Mouse (Mus musculus): ENCODE data around the gene Slc25a23. TPM values are rescaled to one million over a fixed set of nuclear protein-coding genes. Genes with fewer than 3 reads are reported as not detected.
A peak's percentile ranks its signal among the peaks of the same experiment; 100 is the strongest.

Slc25a23 gene
- polyA plus RNA-seq, 1 experiment = 51.8 TPM

GRCm38 (mm10) chr17:57007137-57007905 lies 52.3 kb downstream of the Slc25a23 start:
- Histone ChIP-seq H3K4me3 (replicated peaks; ENCODE audit: extremely low read depth, low read depth, low read length) (no peak overlapping the region), H3K4me1 (ENCODE audit: control insufficient read depth, insufficient read depth, low read length) (no peaks in the 10 kb centered on the region)
- 93% methylated on average over 13 of the region's 13 CpGs for WGBS
- DNase-seq = no peak
- TF ChIP-seq POLR2A (IDR thresholded peaks at IDR 0.05; ENCODE audit: borderline replicate concordance, extremely low read depth, low read depth, low read length) (no peak), CTCF (IDR thresholded peaks at IDR 0.05; ENCODE audit: insufficient read depth, low read length) (no peak)

- 89% methylated on average over 7 of the region's 7 CpGs for WGBS
- no peak overlapping the region for H3K4me3 ChIP-seq (replicated peaks; ENCODE audit: extremely low read depth, low read depth, low read length)
- no peak for TF ChIP-seq POLR2A (IDR thresholded peaks at IDR 0.05; ENCODE audit: borderline replicate concordance, extremely low read depth, low read depth, low read length)
- TF ChIP-seq CTCF (IDR thresholded peaks at IDR 0.05; ENCODE audit: insufficient read depth, low read length) = no peak
- no peak for DNase-seq
- H3K4me1 ChIP-seq (ENCODE audit: control insufficient read depth, insufficient read depth, low read length) = no peaks in the 10 kb centered on the region
These were observed 55.7 kb downstream of the Slc25a23 start for GRCm38 (mm10) chr17:57003994-57004393.

GRCm38 (mm10) chr17:57001228-57001627 lies 58.4 kb downstream of the Slc25a23 start:
- TF ChIP-seq CTCF (IDR thresholded peaks at IDR 0.05; ENCODE audit: insufficient read depth, low read length) (no peak), POLR2A (IDR thresholded peaks at IDR 0.05; ENCODE audit: borderline replicate concordance, extremely low read depth, low read depth, low read length) (no peak)
- DNase-seq = no peak
- Histone ChIP-seq H3K4me3 (replicated peaks; ENCODE audit: extremely low read depth, low read depth, low read length) (no peak overlapping the region), H3K4me1 (ENCODE audit: control insufficient read depth, insufficient read depth, low read length) (0 out of 2 replicates have a peak, but pooled peaks cover 2% of the 10 kb centered on the region)
- 47% methylated on average over 8 of the region's 8 CpGs for WGBS

GRCm38 (mm10) chr17:56999968-57000609 lies 59.6 kb downstream of the Slc25a23 start, which contains the start of gene Pspn:
TSS of gene Pspn (minus strand) at chr17:57000018.
- H3K4me1 ChIP-seq (ENCODE audit: control insufficient read depth, insufficient read depth, low read length) = 0 out of 2 replicates have a peak, but pooled peaks cover 2% of the 10 kb centered on the region
- no peak for TF ChIP-seq POLR2A (IDR thresholded peaks at IDR 0.05; ENCODE audit: borderline replicate concordance, extremely low read depth, low read depth, low read length)
- TF ChIP-seq CTCF (IDR thresholded peaks at IDR 0.05; ENCODE audit: insufficient read depth, low read length) = no peak
- no peak for DNase-seq
- H3K4me3 ChIP-seq (replicated peaks; ENCODE audit: extremely low read depth, low read depth, low read length) = no peak within 1 kb of the TSS
- 73% methylated on average over 9 of the region's 9 CpGs for WGBS

- WGBS = 92% methylated on average over 9 of the region's 9 CpGs
- H3K4me3 ChIP-seq (replicated peaks; ENCODE audit: extremely low read depth, low read depth, low read length) = no peak overlapping the region
- DNase-seq = no peak
- H3K4me1 ChIP-seq (ENCODE audit: control insufficient read depth, insufficient read depth, low read length) = 0 out of 2 replicates have a peak, but pooled peaks cover 2% of the 10 kb centered on the region
- no peak for TF ChIP-seq CTCF (IDR thresholded peaks at IDR 0.05; ENCODE audit: insufficient read depth, low read length)
- no peak for TF ChIP-seq POLR2A (IDR thresholded peaks at IDR 0.05; ENCODE audit: borderline replicate concordance, extremely low read depth, low read depth, low read length)
These were observed 60.2 kb downstream of the Slc25a23 start for GRCm38 (mm10) chr17:56999414-56999813.

GRCm38 (mm10) chr17:56997029-56997667 lies 62.5 kb downstream of the Slc25a23 start, which contains the start of gene Alkbh7:
TSS of gene Alkbh7 (plus strand) at chr17:56997339.
- Histone ChIP-seq H3K4me1 (ENCODE audit: control insufficient read depth, insufficient read depth, low read length) (0 out of 2 replicates have a peak, but pooled peaks cover 2% of the 10 kb centered on the region), H3K4me3 (replicated peaks; ENCODE audit: extremely low read depth, low read depth, low read length) (peak within 1 kb of the TSS; percentile 95)
- peak; percentile 94 for DNase-seq
- peak; percentile 70 for TF ChIP-seq CTCF (IDR thresholded peaks at IDR 0.05; ENCODE audit: insufficient read depth, low read length)
- TF ChIP-seq POLR2A (IDR thresholded peaks at IDR 0.05; ENCODE audit: borderline replicate concordance, extremely low read depth, low read depth, low read length) = peak; percentile 70; the same call in 1 of the 2 replicates
- WGBS = under 1% methylated on average over 38 of the region's 38 CpGs

- DNase-seq = no peak
- no peak for TF ChIP-seq CTCF (IDR thresholded peaks at IDR 0.05; ENCODE audit: insufficient read depth, low read length)
- Histone ChIP-seq H3K4me1 (ENCODE audit: control insufficient read depth, insufficient read depth, low read length) (0 out of 2 replicates have a peak, but pooled peaks cover 2% of the 10 kb centered on the region), H3K4me3 (replicated peaks; ENCODE audit: extremely low read depth, low read depth, low read length) (no peak overlapping the region)
- 66% methylated on average over 2 of the region's 2 CpGs for WGBS
These were observed 63.2 kb downstream of the Slc25a23 start for GRCm38 (mm10) chr17:56996506-56996905.

GRCm38 (mm10) chr17:56995046-56995445 lies 64.6 kb downstream of the Slc25a23 start:
- Histone ChIP-seq H3K4me1 (ENCODE audit: control insufficient read depth, insufficient read depth, low read length) (peaks cover 8% of the 10 kb centered on the region), H3K4me3 (replicated peaks; ENCODE audit: extremely low read depth, low read depth, low read length) (no peak overlapping the region)
- no peak for DNase-seq
- TF ChIP-seq CTCF (IDR thresholded peaks at IDR 0.05; ENCODE audit: insufficient read depth, low read length) (no peak), POLR2A (IDR thresholded peaks at IDR 0.05; ENCODE audit: borderline replicate concordance, extremely low read depth, low read depth, low read length) (no peak)
- 87% methylated on average over 8 of the region's 8 CpGs for WGBS

Other genes starting within 250 kb of the Slc25a23 start
- 24.1 and 27.2 TPM in 2 replicates for gene Rfx2, start 228.8 kb downstream of the Slc25a23 start, polyA plus RNA-seq (2012; rRNA removed)
- gene Acsbg2, start 185.4 kb downstream of the Slc25a23 start, polyA plus RNA-seq (2012; rRNA removed) = not detected in 2 replicates
- gene 1700061G19Rik, start 184.4 kb downstream of the Slc25a23 start, polyA plus RNA-seq (2012; rRNA removed) = 0.11 and 0.19 TPM in 2 replicates
- 58.2 and 59.4 TPM in 2 replicates for gene Mllt1, start 124.4 kb downstream of the Slc25a23 start, polyA plus RNA-seq (2012; rRNA removed)
- 0.25 and 6.2 TPM in 2 replicates for gene Acer1, start 77.7 kb downstream of the Slc25a23 start, polyA plus RNA-seq (2012; rRNA removed)
- 103 and 108 TPM in 2 replicates for gene Clpp, start 69.6 kb downstream of the Slc25a23 start, polyA plus RNA-seq (2012; rRNA removed)
- 24.1 and 26.0 TPM in 2 replicates for gene Alkbh7, start 62.5 kb downstream of the Slc25a23 start, polyA plus RNA-seq (2012; rRNA removed)
- gene Pspn, start 59.8 kb downstream of the Slc25a23 start, polyA plus RNA-seq (2012; rRNA removed) = not detected in 2 replicates
- 22.3 and 23.4 TPM in 2 replicates for gene Gtf2f1, start 48.6 kb downstream of the Slc25a23 start, polyA plus RNA-seq (2012; rRNA removed)
- gene Gm17949, start 48.4 kb downstream of the Slc25a23 start, polyA plus RNA-seq (2012; rRNA removed) = 0.13 and 0.16 TPM in 2 replicates
- gene Khsrp, start 28.3 kb downstream of the Slc25a23 start, polyA plus RNA-seq (2012; rRNA removed) = 75.8 and 80.7 TPM in 2 replicates
- gene Slc25a41, start 18.2 kb downstream of the Slc25a23 start, polyA plus RNA-seq (2012; rRNA removed) = 0.18 TPM in 1 of 2 replicates, not detected in the other
- gene Crb3, start 758 bp downstream of the Slc25a23 start, polyA plus RNA-seq (2012; rRNA removed) = 75.5 and 89.4 TPM in 2 replicates
- gene Dennd1c, start 18.7 kb upstream of the Slc25a23 start, polyA plus RNA-seq (2012; rRNA removed) = 12.1 and 18.1 TPM in 2 replicates
- 34.2 and 37.7 TPM in 2 replicates for gene Tubb4a, start 27.9 kb upstream of the Slc25a23 start, polyA plus RNA-seq (2012; rRNA removed)
- 5.3 and 7.9 TPM in 2 replicates for gene Tnfsf9, start 45.5 kb upstream of the Slc25a23 start, polyA plus RNA-seq (2012; rRNA removed)
- not detected in 2 replicates for gene Cd70, start 89.9 kb upstream of the Slc25a23 start, polyA plus RNA-seq (2012; rRNA removed)
- gene Tnfsf14, start 134.3 kb upstream of the Slc25a23 start, polyA plus RNA-seq (2012; rRNA removed) = 1.8 and 1.9 TPM in 2 replicates
- 254 and 275 TPM in 2 replicates for gene C3, start 168.3 kb upstream of the Slc25a23 start, polyA plus RNA-seq (2012; rRNA removed)
- 62.1 and 68.2 TPM in 2 replicates for gene Gpr108, start 188.6 kb upstream of the Slc25a23 start, polyA plus RNA-seq (2012; rRNA removed)
- gene Trip10, start 189.6 kb upstream of the Slc25a23 start, polyA plus RNA-seq (2012; rRNA removed) = 43.0 and 50.7 TPM in 2 replicates
- 8.2 and 12.3 TPM in 2 replicates for gene Vav1, start 219.2 kb upstream of the Slc25a23 start, polyA plus RNA-seq (2012; rRNA removed)

Data from lung, adult 2 months (tissue).